Mouse (Mus musculus) adipocyte (in vitro differentiated cells): Measurements from ENCODE around the gene Rassf1.

Experiments used
- DNase-seq: peaks from one replicate; pipeline ENCODE4 v3.0.0-alpha.2; 2016; ENCODE audit warnings: low spot score

Rassf1 gene

GRCm38 (mm10) chr9:107581584-107581983 is 30.2 kb downstream of the Rassf1 start:
- no peak for DNase-seq

GRCm38 (mm10) chr9:107582509-107583062 is 31.2 kb downstream of the Rassf1 start:
- DNase-seq, result no peak

GRCm38 (mm10) chr9:107583174-107583573 is 31.8 kb downstream of the Rassf1 start:
- no peak for DNase-seq

GRCm38 (mm10) chr9:107586504-107586903 is 35.1 kb downstream of the Rassf1 start:
- DNase-seq, result no peak

GRCm38 (mm10) chr9:107586974-107587832 is 35.8 kb downstream of the Rassf1 start, which contains the start of gene Ifrd2:
Ifrd2 (plus strand) TSS chr9:107587642.
- peak; percentile 97 for DNase-seq

- peak; percentile 76 for DNase-seq
Measured at GRCm38 (mm10) chr9:107587833-107588639, 36.7 kb downstream of the Rassf1 start.

- no peak for DNase-seq
Measured at GRCm38 (mm10) chr9:107590058-107590772, 38.9 kb downstream of the Rassf1 start.

- DNase-seq, result no peak
Measured at GRCm38 (mm10) chr9:107590773-107591060, 39.4 kb downstream of the Rassf1 start.

GRCm38 (mm10) chr9:107593101-107593976 is 42.0 kb downstream of the Rassf1 start:
- DNase-seq, result peak; percentile 58

- no peak for DNase-seq
Measured at GRCm38 (mm10) chr9:107594281-107595062, 43.1 kb downstream of the Rassf1 start.

GRCm38 (mm10) chr9:107596619-107597569 is 45.5 kb downstream of the Rassf1 start:
- DNase-seq, result no peak

GRCm38 (mm10) chr9:107598385-107598784 is 47.0 kb downstream of the Rassf1 start:
- DNase-seq, result no peak

- no peak for DNase-seq
Measured at GRCm38 (mm10) chr9:107599433-107599832, 48.1 kb downstream of the Rassf1 start.

- DNase-seq, result no peak
Measured at GRCm38 (mm10) chr9:107599842-107600241, 48.5 kb downstream of the Rassf1 start.

- DNase-seq, result no peak
Measured at GRCm38 (mm10) chr9:107600745-107601144, 49.4 kb downstream of the Rassf1 start.

- DNase-seq, result no peak
Measured at GRCm38 (mm10) chr9:107601275-107601674, 49.9 kb downstream of the Rassf1 start.

GRCm38 (mm10) chr9:107602068-107602648 is 50.8 kb downstream of the Rassf1 start:
- DNase-seq, result peak; percentile 87

GRCm38 (mm10) chr9:107603251-107603650 is 51.9 kb downstream of the Rassf1 start:
- DNase-seq, result no peak
